Mouse (Mus musculus): Measurements from ENCODE around the gene Mms22l. TPM values are rescaled to one million over a fixed set of nuclear protein-coding genes. Genes with fewer than 3 reads are reported as not detected.
"Not testable (repeated sequence)": the region's sequence is repeated elsewhere in the genome, so short reads cannot be mapped to it uniquely, and the experiment has no call there.

Mms22l gene
- polyA plus RNA-seq, 1 experiment from 2014 or later, result 2.7 TPM

GRCm38 (mm10) chr4:24626686-24627085, 130.4 kb downstream of the Mms22l start:
- no peak overlapping the region for H3K9ac ChIP-seq (replicated peaks; ENCODE audit: low read depth)
- no peaks in the 10 kb centered on the region for H3K4me1 ChIP-seq (ENCODE audit: insufficient read depth, low read depth, low read length)
- H3K27ac ChIP-seq (ENCODE audit: low read length), result no peak overlapping the region
- no peaks in the 10 kb centered on the region for H3K9me3 ChIP-seq (ENCODE audit: low read length)
- TF ChIP-seq EP300 (IDR thresholded peaks at IDR 0.05), result no peak
- no peak for TF ChIP-seq CTCF (IDR thresholded peaks at IDR 0.05)
- H3K4me2 ChIP-seq (replicated peaks; ENCODE audit: low read depth, low read length), result no peak overlapping the region
- DNase-seq (ENCODE audit: low spot score), result no peak
- WGBS, result 41% methylated on average over 4 of the region's 4 CpGs
- no peaks in the 10 kb centered on the region for H3K36me3 ChIP-seq (ENCODE audit: insufficient read depth, low read length)
- H3K4me3 ChIP-seq (ENCODE audit: low read depth, low read length), result no peak overlapping the region
- no peaks in the 10 kb centered on the region for H3K27me3 ChIP-seq (replicated peaks; ENCODE audit: insufficient read depth, low read length)
- no peak for ATAC-seq

GRCm38 (mm10) chr4:24627871-24628270, 131.6 kb downstream of the Mms22l start:
- Histone ChIP-seq H3K4me3 (ENCODE audit: low read depth, low read length) (no peak overlapping the region), H3K36me3 (ENCODE audit: insufficient read depth, low read length) (no peaks in the 10 kb centered on the region), H3K9me3 (ENCODE audit: low read length) (no peaks in the 10 kb centered on the region), H3K27ac (ENCODE audit: low read length) (no peak overlapping the region), H3K9ac (replicated peaks; ENCODE audit: low read depth) (no peak overlapping the region), H3K27me3 (replicated peaks; ENCODE audit: insufficient read depth, low read length) (no peaks in the 10 kb centered on the region), H3K4me2 (replicated peaks; ENCODE audit: low read depth, low read length) (no peak overlapping the region), H3K4me1 (ENCODE audit: insufficient read depth, low read depth, low read length) (no peaks in the 10 kb centered on the region)
- TF ChIP-seq CTCF (IDR thresholded peaks at IDR 0.05) (no peak), EP300 (IDR thresholded peaks at IDR 0.05) (no peak)
- ATAC-seq (peak; percentile 23; the same call in 1 of the 2 replicates), DNase-seq (ENCODE audit: low spot score) (peak; percentile 7)
- WGBS, result 35% methylated on average over 1 of the region's 1 CpGs

- DNase-seq (ENCODE audit: low spot score), result no peak
- Histone ChIP-seq H3K27me3 (replicated peaks; ENCODE audit: insufficient read depth, low read length) (no peaks in the 10 kb centered on the region), H3K36me3 (ENCODE audit: insufficient read depth, low read length) (no peaks in the 10 kb centered on the region), H3K4me1 (ENCODE audit: insufficient read depth, low read depth, low read length) (no peaks in the 10 kb centered on the region), H3K4me2 (replicated peaks; ENCODE audit: low read depth, low read length) (no peak overlapping the region), H3K9ac (replicated peaks; ENCODE audit: low read depth) (no peak overlapping the region), H3K4me3 (ENCODE audit: low read depth, low read length) (no peak overlapping the region), H3K27ac (ENCODE audit: low read length) (no peak overlapping the region), H3K9me3 (ENCODE audit: low read length) (no peaks in the 10 kb centered on the region)
- 21% methylated on average over 2 of the region's 2 CpGs for WGBS
- TF ChIP-seq CTCF (IDR thresholded peaks at IDR 0.05), result no peak
- TF ChIP-seq EP300 (IDR thresholded peaks at IDR 0.05), result no peak
- no peak for ATAC-seq
These were observed 134.2 kb downstream of the Mms22l start for GRCm38 (mm10) chr4:24630430-24630829.

- Histone ChIP-seq H3K9me3 (ENCODE audit: low read length) (no peaks in the 10 kb centered on the region), H3K36me3 (ENCODE audit: insufficient read depth, low read length) (no peaks in the 10 kb centered on the region), H3K4me3 (ENCODE audit: low read depth, low read length) (no peak overlapping the region), H3K27me3 (replicated peaks; ENCODE audit: insufficient read depth, low read length) (no peaks in the 10 kb centered on the region), H3K4me1 (ENCODE audit: insufficient read depth, low read depth, low read length) (no peaks in the 10 kb centered on the region), H3K27ac (ENCODE audit: low read length) (no peak overlapping the region), H3K4me2 (replicated peaks; ENCODE audit: low read depth, low read length) (no peak overlapping the region), H3K9ac (replicated peaks; ENCODE audit: low read depth) (no peak overlapping the region)
- ATAC-seq (no peak), DNase-seq (ENCODE audit: low spot score) (no peak)
- no peak for TF ChIP-seq CTCF (IDR thresholded peaks at IDR 0.05)
- TF ChIP-seq EP300 (IDR thresholded peaks at IDR 0.05), result no peak
- WGBS, result 78% methylated on average over 9 of the region's 9 CpGs
These were observed 135.1 kb downstream of the Mms22l start for GRCm38 (mm10) chr4:24631177-24631911.

GRCm38 (mm10) chr4:24642306-24642705, 146.1 kb downstream of the Mms22l start:
- DNase-seq (ENCODE audit: low spot score), result no peak
- Histone ChIP-seq H3K27me3 (replicated peaks; ENCODE audit: insufficient read depth, low read length) (no peaks in the 10 kb centered on the region), H3K4me3 (ENCODE audit: low read depth, low read length) (no peak overlapping the region), H3K9ac (replicated peaks; ENCODE audit: low read depth) (no peak overlapping the region), H3K27ac (ENCODE audit: low read length) (no peak overlapping the region), H3K36me3 (ENCODE audit: insufficient read depth, low read length) (no peaks in the 10 kb centered on the region), H3K9me3 (ENCODE audit: low read length) (no peaks in the 10 kb centered on the region), H3K4me2 (replicated peaks; ENCODE audit: low read depth, low read length) (no peak overlapping the region), H3K4me1 (ENCODE audit: insufficient read depth, low read depth, low read length) (no peaks in the 10 kb centered on the region)
- TF ChIP-seq CTCF (IDR thresholded peaks at IDR 0.05), result no peak
- no peak for TF ChIP-seq EP300 (IDR thresholded peaks at IDR 0.05)
- ATAC-seq, result no peak
- WGBS, result 65% methylated on average over 2 of the region's 2 CpGs

- not testable (repeated sequence) for H3K9ac ChIP-seq (replicated peaks; ENCODE audit: low read depth); H3K9me3 ChIP-seq (ENCODE audit: low read length)
These were observed 148.5 kb downstream of the Mms22l start for GRCm38 (mm10) chr4:24644735-24645134.

More at GRCm38 (mm10) chr4:24644735-24645134, 148.5 kb downstream of the Mms22l start:
- not testable (repeated sequence) for H3K4me3 ChIP-seq (ENCODE audit: low read depth, low read length); ATAC-seq; H3K27ac ChIP-seq (ENCODE audit: low read length); H3K36me3 ChIP-seq (ENCODE audit: insufficient read depth, low read length); DNase-seq (ENCODE audit: low spot score); H3K27me3 ChIP-seq (replicated peaks; ENCODE audit: insufficient read depth, low read length); H3K4me1 ChIP-seq (ENCODE audit: insufficient read depth, low read depth, low read length); H3K4me2 ChIP-seq (replicated peaks; ENCODE audit: low read depth, low read length)
- 89% methylated on average over 3 of the region's 8 CpGs for WGBS

Data from lung, postnatal 0 days (tissue).